Mouse (Mus musculus): ENCODE measurements at regions not wholly inside any gene's neighbourhood (a gene's known extent, or its start where the extent isn't known, plus 50 kb on each side); places are given as distances from the start of the nearest gene placed in this dataset.

GRCm38 (mm10) chr5:18916688-18917285 lies 310.0 kb upstream of the Magi2 start:
- Histone ChIP-seq H3K36me3 (ENCODE audit: control insufficient read depth, insufficient read depth, low read length) (no peaks in the 10 kb centered on the region), H3K4me2 (ENCODE audit: low read depth, severe bottlenecking) (no peak overlapping the region), H3K9ac (ENCODE audit: low read length) (no peak overlapping the region), H3K4me3 (ENCODE audit: low read depth, low read length) (no peak overlapping the region), H3K9me3 (ENCODE audit: control insufficient read depth, low read length) (no peaks in the 10 kb centered on the region), H3K27me3 (ENCODE audit: control insufficient read depth, insufficient read depth, low read length) (no peaks in the 10 kb centered on the region), H3K4me1 (ENCODE audit: control insufficient read depth, insufficient read depth, low read length) (no peaks in the 10 kb centered on the region), H3K27ac (replicated peaks; ENCODE audit: low read depth, low read length) (no peak overlapping the region)
- DNase-seq (ENCODE audit: low spot score): peak; percentile 54
- WGBS: 45% methylated on average over 7 of the region's 7 CpGs
- ATAC-seq (ENCODE audit: insufficient number of reproducible peaks, low FRiP score, low TSS enrichment, low read depth): peak; percentile 69; the same call in 1 of the 2 replicates

DNA sequence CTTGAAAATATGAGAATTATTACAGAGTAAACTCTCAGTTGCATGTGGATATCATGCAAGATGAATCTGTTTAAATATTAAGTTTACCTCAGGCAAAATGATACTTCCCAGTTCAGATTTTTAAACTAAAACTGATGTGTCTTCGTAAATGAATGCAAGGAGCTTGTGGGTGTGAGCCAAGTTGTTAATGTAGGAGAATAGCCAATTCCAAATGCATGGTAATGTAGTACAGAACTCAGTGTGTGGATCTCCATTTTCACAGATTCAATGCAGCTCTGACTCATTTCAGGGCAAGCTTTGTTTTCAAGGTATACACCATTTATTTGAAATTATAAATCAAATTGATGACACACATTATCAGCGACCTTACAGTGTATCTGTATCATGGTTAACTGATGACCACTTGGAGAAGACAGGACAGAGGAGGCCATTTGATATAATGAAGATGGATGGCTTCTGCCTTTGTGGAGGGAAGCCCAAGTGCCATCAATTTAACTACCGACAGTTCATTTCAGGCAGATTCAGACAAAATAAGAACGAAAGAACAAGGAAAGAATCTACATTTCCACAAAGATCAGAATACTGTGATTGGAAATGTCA lies 272.9 kb upstream of the Magi2 start:
- ATAC-seq (ENCODE audit: insufficient number of reproducible peaks, low FRiP score, low TSS enrichment, low read depth) (no peak), DNase-seq (ENCODE audit: low spot score) (no peak)
- Histone ChIP-seq H3K36me3 (ENCODE audit: control insufficient read depth, insufficient read depth, low read length) (no peaks in the 10 kb centered on the region), H3K4me3 (ENCODE audit: low read depth, low read length) (no peak overlapping the region), H3K27ac (replicated peaks; ENCODE audit: low read depth, low read length) (no peak overlapping the region), H3K9ac (ENCODE audit: low read length) (no peak overlapping the region), H3K27me3 (ENCODE audit: control insufficient read depth, insufficient read depth, low read length) (no peaks in the 10 kb centered on the region), H3K4me1 (ENCODE audit: control insufficient read depth, insufficient read depth, low read length) (no peaks in the 10 kb centered on the region), H3K4me2 (ENCODE audit: low read depth, severe bottlenecking) (no peak overlapping the region), H3K9me3 (ENCODE audit: control insufficient read depth, low read length) (no peaks in the 10 kb centered on the region)
- WGBS: 69% methylated on average over 4 of the region's 4 CpGs

All from limb, embryonic 11.5 days (tissue).